Mouse (Mus musculus): ENCODE data around the gene Stat5b.

DNA sequence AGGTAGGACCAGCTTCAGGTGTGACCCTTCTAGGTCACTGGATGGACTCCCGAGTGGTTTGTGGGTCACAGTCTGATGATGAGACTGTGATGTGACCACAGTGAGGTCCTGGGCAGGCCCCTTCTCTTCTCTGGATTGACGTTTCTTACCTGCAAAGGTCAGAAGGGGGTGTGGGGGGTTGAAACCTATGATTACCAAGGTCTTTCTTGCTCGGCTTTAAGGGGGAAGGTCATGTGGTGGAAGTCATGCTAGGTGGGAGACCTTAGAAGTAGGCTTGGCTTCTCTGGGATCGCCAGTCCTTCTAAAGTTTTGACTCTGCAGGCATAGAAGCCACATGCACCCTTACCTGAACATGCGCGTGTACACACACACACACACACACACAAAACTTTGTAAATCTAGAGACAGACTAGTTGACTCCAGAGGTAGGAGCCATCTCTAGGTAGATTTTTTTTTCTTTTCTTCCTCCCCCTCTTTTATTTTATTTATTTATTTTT is 9.1 kb upstream of the Stat5b start:
- TF ChIP-seq CTCF (IDR thresholded peaks at IDR 0.05; ENCODE audit: extremely low read depth, insufficient read depth, insufficient read length, insufficient replicate concordance) (no peak), POLR2A (IDR thresholded peaks at IDR 0.05; ENCODE audit: low read depth, low read length) (no peak)

Measured in spleen, adult 2 months (tissue).